Mouse (Mus musculus) natural killer cell, adult 2 months (primary cell): ENCODE measurements at regions not wholly inside any gene's neighbourhood (a gene's known extent, or its start where the extent isn't known, plus 50 kb on each side); places are given as distances from the start of the nearest gene placed in this dataset.

Experiments
- DNase-seq, 2 experiments: peaks; one replicate each; pipeline ENCODE4 v3.0.0; 2022; ENCODE audit warnings: low spot score in 2 of 2

GRCm38 (mm10) chr2:101368278-101368677, 256.2 kb upstream of the Rag2 start:
- DNase-seq = no peak

GRCm38 (mm10) chr2:101370991-101371736, 253.4 kb upstream of the Rag2 start:
- DNase-seq = no peak

GRCm38 (mm10) chr2:101371834-101372493, 252.6 kb upstream of the Rag2 start:
- DNase-seq = no peak

DNA sequence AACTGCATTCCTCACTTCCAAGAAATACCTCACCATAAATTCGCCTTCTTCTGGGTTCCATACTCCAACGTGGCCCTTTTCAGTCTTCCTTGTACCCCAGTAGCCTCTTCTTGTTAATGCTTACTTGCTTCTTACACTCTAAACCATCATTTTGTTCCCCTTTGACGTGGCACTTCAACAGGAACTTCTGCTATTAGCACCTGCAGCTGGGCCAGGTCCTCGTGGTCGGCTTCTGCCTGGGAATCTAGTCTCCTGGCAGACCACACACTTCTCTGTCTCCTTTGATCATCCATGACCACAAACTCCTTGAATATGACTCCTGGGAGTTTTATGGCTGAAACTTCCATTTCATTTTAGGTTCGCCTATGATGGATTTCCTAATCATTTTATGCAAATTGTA, 243.9 kb upstream of the Rag2 start:
- no peak for DNase-seq

GRCm38 (mm10) chr2:101415002-101415401, 209.5 kb upstream of the Rag2 start:
- no peak for DNase-seq

DNA sequence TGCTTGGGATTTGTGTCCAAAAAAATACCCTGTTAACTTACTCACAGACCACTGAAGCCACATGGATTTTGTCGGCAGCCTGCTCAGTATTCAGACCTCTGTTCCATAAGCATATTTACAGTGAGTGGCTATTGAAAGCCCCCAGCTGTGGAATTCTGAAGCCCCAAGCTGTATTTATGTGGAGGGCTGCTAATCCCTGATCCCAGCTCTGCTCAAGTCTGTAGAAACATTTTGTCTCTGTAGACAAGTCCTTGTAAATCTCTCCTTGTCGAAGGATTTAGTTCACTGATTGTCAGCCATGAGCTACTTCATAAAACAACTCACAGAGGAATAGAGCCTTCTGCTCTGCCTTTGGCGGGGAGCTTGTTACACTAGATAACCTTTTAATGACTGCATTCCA, 207.8 kb upstream of the Rag2 start:
- no peak for DNase-seq

- DNase-seq = no peak
Observed at GRCm38 (mm10) chr2:101433141-101433895, 191.2 kb upstream of the Rag2 start.

GRCm38 (mm10) chr2:101440231-101440630, 184.3 kb upstream of the Rag2 start:
- DNase-seq = no peak

GRCm38 (mm10) chr2:101441081-101441630, 183.4 kb upstream of the Rag2 start:
- no peak for DNase-seq

DNA sequence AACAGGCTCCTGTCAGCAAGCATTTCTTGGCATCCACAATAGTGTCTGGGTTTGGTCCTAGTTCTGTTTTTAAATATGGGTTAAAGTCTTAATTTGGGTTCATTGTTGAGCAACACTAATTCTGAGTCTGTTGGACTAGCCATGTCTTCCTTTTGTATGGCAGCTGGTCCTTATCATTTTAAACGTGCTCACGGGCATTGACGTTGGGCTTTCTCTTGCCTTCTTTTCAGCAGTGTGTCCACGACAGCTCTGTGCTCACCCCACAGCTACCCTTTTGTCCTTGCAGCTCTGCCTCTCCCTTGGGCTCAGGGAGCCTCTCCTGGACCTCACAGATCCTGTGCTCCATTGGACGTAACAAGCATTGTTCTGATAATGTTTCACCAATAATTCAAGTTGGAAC, 168.9 kb upstream of the Rag2 start:
- DNase-seq = no peak

DNA sequence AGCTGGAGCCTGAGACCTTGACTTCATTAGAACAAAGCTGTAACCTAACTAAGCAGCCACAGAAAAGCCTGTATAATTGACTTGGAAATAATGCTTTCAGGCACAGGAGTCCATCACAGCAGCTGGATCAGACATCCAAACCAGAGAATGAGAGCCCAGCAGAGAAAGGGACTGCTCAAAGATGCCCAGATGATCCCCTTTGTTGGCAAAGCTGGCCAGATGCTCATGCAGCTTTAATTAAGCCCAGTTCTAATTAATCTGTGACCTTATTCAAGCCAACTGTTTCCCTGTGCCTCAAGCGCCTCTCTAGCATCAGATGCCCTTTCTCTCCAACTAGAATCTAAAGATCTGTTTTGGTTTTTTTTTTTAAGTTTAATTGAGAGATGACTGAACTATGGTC, 165.6 kb upstream of the Rag2 start:
- no peak for DNase-seq

DNA sequence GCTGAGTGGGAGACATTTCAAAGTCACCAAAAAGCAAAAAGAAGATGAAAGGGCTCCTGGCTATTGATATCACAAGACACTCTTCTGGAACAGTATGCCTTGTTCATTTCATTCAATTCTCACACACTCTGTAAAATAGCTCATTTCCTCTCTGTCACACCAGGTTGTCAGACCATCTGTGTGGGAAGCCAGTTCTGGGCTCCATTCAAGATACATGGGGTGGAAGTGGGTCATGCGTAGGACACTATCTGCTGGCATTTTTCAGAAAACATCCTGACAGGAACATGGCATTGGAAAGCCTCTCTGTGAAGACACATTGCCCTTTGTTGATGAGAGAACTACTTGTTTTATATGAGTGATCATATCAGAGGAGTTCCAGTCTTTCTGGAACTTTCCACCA, 162.1 kb upstream of the Rag2 start:
- no peak for DNase-seq

GRCm38 (mm10) chr2:101464291-101465140, 160.0 kb upstream of the Rag2 start:
- DNase-seq = no peak

- no peak for DNase-seq
Observed at GRCm38 (mm10) chr2:101470569-101471100, 153.9 kb upstream of the Rag2 start.

DNA sequence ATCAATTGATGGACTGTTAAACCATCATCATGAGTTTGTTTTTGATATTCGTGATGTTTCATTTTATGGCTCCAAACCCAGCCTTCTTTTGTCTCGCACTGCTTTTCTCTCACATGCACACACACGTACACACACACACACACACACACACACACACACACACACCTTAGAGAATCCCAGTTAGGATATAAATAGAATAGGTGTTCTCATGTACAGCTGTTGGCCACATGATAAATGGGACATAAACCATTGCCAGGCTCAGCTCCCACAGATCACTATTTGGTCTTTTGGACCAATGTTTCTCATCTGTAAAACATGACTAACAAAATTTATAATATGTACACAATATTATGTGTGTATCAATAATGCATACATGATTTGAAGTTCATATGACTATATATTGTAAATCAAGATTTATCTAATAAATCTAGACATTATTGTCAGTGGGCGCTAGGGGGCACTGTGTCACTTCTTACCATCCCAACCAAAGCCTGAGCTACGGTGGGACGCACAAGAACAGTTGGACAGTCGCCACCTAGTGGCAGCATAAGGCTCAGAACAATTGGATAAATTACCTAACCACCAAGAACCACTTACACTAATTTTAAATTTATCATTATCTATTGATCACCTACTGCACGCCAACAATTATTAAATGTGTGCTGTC, 151.9 kb upstream of the Rag2 start:
- DNase-seq = peak; percentile 58 to 82

DNA sequence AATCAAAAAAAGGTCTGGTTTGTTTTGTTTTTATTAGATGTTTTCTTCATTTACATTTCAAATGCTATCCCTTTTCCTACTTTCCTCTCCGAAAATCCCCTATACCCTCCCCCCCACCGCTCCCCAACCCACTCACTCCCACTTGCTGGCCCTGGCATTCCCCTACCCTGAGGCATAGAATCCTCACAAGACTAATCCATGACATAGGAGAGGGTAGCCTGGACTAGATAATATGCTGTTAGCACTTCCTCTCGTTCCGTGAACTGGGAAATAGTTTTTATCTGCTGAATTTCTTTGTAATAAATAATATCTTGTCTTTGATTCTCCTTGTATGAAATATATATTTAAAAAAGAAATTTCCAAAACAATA, 151.4 kb upstream of the Rag2 start:
- no peak for DNase-seq

GRCm38 (mm10) chr2:101476862-101477261, 147.7 kb upstream of the Rag2 start:
- DNase-seq = no peak

GRCm38 (mm10) chr2:101490207-101490606, 134.3 kb upstream of the Rag2 start:
- no peak for DNase-seq

DNA sequence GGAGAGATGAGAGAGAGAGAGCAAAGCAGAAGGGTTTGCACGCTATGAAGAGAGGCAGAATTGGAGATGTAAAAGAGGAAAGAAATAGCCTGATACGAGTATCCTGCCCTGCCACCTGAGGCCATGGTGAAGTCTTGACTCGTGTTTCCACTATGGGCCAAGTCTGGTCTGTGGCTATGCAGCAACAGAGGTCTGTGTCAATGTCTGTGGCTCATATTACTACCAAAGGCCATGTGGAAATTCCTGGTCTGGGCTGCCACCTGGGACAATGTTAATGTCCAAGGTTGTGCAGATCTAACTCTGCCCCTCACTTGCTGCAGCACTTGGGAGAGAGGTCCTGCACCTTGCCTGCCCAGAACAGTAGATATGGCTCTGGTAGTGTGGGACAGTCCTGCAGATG, 132.8 kb upstream of the Rag2 start:
- no peak for DNase-seq

DNA sequence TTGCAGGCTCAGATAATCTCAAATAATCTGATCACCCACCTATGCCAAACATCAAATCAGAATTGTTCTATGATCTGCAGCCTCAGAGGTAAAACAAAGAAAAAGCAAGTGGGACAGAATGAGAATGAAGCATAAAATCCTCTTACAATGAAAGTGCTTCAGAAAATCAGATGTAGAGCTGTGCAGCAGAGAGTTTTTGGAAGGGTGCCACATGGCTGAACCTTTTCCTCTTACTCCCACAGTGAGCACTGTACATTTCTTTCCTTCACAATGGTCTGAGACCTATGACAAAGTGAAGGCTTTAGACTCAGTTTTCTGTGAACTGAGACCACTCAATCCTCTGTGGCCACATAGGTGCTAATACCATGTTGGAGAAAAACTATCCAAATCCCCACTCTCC, 116.4 kb upstream of the Rag2 start:
- DNase-seq = no peak
